Mouse (Mus musculus): ENCODE data around the gene Focad.

Focad gene

DNA sequence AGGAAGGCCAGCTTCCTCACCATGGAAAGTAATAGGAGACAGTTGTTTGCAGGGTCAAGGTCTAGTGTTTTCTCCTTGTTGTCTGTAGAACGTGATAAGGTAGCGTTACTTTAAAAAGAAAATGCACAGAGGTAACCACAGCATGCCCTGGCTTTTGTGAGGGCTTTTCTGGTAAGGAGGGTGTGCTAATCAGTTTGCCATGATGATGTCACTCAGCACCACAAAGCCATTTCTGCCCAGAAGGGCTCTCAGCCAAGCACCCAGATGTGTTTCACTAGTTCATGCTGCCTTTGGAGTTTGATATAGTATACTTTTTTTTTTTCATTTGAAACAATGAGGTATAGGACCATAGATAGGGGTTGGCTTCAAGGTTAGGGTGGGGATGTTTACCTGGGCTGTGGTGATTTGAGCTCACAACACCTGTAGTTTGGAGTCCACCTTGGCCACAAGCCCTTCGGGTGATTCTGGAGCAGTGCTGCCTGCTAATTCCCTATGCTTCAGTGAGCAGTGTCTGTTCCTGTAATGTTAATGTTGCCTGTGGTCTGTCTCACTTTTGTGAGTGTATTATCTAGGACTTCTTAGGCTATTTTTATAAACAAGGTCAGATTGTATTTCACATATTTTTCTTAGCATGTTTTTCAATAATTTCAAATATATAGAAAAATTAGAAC is 61.2 kb downstream of the Focad start:
- no peak for DNase-seq (ENCODE audit: low read depth, low spot score)

DNA sequence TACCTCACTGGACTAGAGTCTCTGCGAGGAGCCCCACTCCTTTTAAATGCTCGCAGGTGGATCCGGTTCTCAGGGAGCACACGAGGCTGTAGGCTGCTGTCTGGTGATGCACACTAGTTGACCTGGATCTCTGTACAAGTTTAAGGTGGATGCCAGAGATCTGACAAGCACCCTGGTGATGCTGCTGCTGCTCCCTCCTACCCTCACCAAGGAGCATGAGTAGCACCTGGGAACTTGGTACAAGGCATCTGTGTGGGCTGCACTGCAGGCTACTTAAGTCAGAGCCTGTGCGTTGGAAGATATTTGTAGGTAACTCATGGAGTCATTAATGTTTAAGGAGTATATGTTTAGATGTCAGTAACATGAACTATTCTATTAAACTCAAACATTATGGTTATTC is 62.5 kb downstream of the Focad start:
- no peak for DNase-seq (ENCODE audit: low read depth, low spot score)

DNA sequence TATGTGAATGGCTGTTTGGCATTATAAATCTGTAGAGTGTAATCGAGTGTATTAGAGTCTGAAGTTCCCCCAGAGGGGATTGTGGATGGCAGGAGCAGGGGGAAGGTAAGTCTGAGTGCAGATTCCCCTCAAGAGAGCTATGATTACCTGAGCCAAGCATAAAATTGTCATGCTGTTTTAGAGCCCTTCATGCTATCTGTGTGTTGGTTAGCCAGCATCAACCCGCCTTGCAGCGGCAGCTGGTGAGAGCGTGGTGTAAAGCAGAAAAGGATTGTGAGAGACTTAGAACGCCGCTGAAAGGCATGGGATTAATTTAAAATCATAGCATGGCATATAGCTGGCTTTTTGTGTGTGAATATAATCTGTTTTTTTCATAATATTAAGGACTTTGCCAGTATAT is 63.2 kb downstream of the Focad start:
- no peak for DNase-seq (ENCODE audit: low read depth, low spot score)

DNA sequence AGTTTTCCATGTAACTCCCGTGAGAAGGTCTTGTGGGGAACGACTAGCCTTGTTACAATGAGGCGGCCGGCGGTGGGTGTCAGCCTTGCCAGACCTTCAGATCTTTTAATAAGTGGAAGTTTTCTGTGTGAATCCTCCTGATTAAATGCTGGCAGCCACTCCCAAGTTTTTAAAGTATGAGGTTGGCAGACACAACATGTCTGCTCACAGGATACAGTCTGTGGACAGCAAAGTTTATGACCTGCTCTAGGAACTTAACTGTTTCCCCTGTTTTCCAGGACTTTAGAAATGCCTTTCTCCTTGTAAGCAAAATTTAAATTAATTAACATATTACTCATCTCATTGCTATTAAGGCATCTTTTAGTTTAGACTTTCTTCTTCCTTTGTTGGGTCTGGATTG is 64.8 kb downstream of the Focad start:
- no peak for DNase-seq (ENCODE audit: low read depth, low spot score)

DNA sequence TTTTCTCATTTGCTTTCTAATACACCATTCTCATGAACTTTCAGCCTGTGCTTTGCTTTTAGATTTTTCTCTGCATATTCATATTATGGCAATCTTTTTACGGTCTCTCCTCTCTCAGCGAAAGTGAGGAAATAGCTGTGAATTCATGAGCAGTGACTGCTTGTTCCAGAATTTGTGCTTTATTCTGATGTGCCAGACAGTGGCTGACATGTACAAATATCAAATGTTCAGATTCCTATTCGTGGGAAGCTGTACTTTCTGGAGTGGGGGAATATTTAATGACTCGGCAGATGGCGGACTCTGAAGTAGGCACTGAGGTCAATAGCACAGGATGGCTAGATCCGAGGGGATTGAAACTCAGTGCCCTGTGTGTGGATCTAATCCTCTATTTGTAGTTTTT is 65.3 kb downstream of the Focad start:
- DNase-seq (ENCODE audit: low read depth, low spot score): no peak

DNA sequence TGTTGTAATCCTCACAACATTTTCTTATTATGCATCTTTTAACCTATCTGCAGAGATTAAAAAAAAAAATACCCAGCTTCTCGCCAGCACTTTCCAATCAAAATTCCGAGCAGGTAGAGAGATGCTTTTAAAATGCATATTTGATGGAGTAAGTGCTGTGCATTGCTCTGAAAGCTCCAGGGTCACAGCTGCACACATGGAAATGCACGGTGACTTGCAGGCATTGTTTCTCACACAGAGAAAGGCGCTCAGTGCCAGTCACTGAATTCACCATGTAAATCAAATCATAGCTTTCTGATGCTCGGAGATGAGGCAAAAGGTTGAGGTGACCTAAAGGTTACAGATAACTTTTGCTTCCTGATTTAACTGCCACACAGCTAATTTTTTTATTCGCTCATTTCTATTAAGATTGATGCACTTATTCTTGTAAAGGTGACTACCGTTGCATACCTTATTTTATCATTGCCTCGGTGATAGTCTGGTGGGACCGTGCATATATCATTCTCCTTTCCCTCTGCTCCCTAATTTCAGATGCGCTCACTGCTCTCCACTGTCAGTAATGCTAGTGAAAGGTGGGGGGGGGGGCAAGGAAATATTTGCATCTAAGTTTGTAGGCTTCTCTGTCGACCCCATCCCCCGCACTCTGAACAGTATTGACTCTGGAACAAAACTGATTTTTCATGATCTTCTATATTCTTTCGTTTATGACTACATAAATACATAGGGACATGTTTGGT is 69.2 kb downstream of the Focad start:
- DNase-seq (ENCODE audit: low read depth, low spot score): no peak

DNA sequence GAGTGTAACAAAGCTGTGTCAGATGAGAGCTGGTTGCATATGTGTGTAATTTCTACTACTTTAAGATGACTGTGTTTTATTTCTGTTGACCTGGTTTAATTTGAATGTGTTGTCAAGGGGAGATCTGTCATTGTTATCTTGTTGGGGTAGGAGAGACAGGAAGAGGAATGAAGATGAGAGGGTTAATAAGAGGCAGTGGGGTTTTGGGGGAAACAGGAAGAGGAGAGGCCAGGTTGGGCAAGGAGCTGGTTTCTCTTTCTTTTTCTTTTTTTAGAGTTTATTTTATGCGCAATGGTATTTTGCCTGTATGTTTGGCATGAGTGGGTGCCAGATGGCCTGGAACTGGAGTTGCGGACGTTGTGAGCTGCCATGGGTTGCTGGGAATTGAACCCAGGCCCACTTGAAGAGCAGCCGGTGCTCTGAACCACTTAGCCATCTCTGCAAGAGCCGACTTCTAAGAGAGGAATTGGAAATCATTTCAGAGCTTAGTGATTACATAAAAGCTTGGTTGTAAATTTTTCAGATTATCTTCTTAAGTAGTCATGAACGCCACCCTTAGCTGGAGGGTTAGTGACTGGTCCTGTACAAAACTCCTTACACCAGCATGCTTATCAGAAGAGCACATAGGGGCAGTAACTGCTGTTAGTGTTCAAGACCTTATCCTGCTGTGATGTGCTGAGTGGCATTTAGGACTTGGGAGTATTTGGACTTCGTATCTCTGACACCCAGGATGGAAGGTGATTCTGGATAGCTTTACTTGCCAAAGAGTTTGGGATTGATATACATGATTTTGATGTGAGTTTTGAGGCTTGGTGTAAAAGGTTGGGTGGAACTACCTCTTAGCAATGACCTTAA is 72.8 kb downstream of the Focad start:
- no peak for DNase-seq (ENCODE audit: low read depth, low spot score)

DNA sequence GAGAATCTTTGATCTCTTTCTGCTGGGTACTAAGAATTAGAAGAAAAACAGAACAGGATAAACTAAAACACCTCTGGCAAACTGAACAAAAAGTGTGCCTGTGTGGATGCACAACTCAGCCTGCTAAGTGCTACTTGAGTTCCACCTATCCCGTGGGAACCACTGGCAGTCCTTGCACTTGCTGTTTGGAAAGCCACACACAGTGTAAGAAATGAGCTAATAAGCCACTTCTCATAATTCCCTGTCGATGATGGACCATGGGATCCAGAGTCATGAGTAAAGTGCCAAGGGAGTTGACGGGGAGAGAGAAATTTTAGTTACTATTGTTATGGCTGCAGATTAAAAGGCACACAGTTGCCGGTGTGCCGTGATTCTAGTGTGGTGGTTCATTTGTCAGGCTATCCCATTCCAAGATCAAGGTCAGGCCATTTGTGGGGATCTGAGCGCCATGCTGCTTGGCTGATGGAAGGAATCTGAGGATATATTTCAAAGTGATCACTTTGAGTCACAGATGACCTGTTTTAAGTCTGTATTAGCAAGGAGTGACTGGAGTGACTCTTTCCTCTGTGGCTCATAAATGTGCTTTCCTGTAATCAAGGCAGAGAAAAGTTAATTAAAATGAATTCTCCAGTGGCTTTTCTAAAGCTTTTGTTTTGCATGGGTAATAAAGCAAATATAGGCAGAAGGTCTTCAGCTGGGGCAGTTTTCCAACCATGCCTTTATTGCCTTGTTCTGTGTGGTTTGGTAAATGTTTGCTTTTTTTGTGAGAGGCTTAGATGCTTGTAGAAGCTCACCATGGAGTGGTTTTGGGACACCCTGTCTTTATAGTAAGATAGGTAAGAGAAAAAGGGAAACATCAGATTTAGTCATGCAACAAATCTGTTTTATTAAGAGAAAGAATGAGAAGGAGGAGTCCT is 80.9 kb downstream of the Focad start:
- DNase-seq (ENCODE audit: low read depth, low spot score): no peak

DNA sequence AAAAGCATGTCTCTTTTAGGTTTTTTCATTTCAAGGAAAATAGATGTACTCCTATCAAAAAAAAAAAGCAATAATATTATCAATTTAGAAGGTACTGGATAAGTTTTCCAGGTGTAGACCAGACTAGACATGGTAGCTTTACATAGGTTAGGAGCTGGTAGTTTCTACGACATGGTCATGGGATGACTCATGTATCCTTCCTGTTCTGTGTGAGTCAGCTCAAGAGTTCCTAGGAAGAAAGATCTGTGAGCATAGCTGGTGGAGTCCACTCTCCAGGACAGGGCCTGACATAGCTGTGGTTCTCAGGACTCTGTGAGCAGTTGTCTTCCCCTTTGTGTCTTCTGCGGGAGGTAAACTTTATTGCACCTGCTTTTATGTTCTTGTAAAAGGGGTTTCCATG is 84.9 kb downstream of the Focad start:
- DNase-seq (ENCODE audit: low read depth, low spot score): no peak

DNA sequence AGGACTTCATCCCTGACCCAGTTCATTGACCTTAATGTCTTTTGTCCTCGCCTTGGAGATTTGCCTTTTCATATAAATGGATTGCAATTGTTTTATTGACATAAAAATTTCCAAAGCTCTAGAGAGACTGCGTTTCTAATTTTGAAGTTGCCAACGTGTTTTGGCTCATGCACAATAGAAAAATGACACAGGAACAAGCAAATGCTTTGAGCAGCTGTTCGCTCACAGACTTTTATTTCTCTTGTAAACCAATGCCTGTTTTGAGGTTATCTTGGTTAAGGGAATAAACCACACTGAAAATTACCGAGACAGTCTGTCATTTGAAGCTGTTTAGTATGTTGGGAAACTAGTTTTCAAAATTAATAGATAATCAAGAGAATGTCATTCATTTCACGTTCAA is 89.9 kb downstream of the Focad start:
- no peak for DNase-seq (ENCODE audit: low read depth, low spot score)

DNA sequence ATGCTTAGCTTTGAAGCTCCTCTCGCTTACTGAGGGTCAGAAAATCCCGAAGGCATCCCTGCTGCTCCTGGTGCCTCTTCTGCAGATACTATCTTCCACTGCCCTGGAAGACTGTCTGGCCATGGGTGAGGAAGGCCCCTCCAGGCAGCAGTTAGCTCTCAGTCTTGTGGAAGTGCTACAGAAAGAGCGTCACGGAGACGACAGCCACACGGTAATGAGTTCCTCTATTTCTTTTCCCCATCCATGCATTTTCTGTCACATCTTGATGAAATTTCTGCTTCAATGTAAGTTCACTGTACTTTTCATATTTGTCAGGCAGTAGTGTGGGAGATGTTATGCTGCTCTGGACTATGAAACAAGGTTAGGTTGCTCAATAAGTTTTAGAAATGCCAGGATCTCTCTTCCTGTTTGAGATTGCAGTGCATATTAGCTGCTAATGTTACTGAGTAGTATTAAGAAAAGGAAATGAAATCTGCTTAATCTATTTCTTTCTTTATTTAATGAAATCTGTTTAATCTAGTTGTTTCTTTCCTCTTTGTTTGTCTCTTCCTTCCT is 91.5 kb downstream of the Focad start:
- no peak for DNase-seq (ENCODE audit: low read depth, low spot score)

DNA sequence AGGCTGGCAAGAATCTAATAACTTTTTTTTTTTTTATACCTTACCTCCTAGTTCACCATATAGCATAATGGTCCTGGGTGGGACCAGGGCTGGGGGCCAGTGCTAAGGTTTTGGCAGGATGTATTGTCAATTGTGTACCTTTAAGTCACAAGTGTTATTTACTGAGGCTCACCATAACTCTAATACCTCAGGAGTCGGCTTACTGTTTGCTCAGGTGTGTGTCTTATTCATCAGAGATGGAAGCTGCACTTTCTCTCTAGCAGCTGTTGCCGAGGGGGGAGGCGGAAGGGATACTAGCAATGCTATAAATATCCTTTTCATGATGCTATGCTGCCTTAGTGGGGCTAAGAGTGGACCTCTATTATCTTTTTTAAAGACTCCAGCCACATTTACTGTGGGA is 93.2 kb downstream of the Focad start:
- DNase-seq (ENCODE audit: low read depth, low spot score): no peak

DNA sequence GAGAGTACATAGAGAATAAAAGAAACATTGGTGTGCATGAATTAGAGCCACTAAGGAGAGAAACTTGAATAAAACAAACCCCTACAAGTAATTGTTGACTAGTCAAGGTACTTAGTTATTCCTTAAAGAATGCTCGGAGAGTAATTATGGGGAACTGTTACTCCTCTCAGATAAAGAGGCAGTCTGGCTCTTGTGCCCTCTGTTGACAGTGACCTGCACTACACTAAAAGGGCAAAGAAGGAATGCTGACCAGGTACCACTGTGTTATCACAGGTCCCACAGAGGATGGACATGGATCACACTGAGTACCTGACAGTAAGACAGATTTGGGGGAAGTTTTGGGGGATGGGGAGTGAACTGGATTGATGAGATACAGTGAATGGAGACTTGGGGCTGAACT is 95.1 kb downstream of the Focad start:
- no peak for DNase-seq (ENCODE audit: low read depth, low spot score)

DNA sequence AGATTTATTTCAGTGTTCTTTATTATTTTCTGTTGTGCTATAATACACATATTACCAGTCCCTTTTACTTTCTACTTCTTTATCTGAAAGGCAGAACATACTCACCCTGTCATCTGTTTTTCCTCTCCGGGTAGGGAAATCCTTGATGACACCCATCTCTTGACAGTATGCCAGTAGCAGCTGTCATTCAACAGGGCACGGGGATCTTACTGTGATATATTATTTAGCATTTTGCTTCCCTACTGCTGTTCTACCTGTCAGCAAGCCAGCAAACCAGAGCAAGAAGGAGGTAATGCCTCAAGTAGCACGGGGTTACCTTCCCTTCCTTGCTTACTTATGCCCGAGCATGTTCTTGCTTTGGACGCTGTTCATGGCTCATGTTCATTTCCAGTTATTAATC is 99.8 kb downstream of the Focad start:
- DNase-seq (ENCODE audit: low read depth, low spot score): no peak

DNA sequence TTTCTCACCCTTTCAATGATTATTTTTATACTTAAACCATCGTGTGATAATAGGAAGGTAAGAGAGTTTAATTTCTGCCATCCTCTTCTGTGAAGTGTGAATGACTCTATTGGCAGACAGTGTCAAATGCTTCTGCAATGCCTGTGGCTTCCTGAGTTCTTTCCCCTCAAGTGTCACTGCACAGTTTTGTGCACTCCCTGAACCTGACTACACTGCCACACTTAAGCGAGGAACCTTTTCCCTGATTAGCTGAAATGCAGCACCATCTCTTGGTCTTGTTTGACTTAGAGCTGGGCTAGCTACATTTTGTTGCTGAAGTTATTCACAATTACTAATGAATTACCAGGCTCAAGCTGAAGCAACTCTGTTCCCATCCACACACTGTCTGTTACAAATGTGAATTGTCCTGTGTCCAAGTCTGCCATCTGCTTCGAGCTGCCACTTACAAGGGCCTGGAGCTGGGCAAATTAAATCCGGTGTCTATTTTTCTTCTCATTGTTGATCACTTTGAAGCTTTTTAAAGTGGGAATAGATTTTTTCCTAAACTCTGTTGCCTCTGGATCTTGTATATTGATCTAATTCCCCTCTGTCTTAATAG is 101.6 kb downstream of the Focad start:
- DNase-seq (ENCODE audit: low read depth, low spot score): peak; percentile 67

DNA sequence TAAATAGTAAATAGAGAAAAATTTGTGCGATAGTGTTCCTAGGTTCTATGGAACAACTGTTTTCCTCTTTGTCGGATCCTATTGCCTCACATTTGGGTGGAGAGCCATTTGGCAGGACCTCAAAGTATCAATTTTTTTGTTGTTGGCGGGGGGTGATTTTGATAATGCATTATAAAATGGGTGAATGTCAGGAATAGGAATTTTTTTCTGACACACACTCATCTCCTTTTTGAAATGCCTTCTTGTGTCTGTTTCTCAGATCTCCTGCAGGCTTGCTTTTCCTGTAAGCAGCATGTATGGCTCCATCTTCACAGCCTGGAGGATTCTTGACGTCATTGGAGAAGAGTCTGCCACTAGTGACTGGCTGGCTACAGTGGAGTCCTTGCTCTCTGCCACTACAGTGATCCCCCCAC is 102.1 kb downstream of the Focad start:
- DNase-seq (ENCODE audit: low read depth, low spot score): no peak

DNA sequence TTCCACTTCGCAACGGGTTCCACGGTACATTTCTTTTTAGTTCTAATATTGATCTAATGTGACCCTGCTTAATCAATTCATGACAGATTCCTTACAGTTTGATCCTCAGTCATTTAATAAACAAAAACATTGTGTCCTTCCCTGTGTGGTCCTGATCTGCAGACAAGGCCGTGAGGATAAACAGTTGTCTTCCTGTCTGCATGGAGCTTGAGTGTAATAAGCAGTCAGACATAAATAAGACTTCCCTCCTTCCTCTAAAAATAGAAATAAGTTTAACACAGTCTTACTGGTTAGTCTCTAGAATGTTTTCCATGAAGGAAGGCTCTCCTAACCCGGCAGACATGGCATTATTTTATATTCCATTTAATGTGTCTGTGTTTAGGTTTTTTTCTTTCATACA is 102.8 kb downstream of the Focad start:
- no peak for DNase-seq (ENCODE audit: low read depth, low spot score)

DNA sequence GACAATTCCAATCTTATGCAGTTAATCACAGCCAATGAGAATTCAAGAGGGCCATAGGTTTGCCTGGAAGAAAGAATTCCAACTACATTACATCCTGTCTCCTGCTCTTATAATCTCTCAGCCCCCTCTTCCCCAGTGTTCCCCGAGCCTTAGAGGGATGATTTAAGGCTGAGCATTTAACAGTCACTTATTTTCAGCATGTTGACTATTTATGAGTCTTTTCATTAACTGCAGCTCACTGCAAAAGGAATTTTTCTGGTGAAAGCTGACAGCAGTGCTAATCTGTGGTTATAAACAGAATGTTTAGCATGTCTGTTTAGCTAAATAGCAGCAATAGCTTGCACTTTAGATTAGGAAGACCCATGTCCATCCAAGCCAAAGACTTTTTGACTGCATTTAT is 104.8 kb downstream of the Focad start:
- no peak for DNase-seq (ENCODE audit: low read depth, low spot score)

DNA sequence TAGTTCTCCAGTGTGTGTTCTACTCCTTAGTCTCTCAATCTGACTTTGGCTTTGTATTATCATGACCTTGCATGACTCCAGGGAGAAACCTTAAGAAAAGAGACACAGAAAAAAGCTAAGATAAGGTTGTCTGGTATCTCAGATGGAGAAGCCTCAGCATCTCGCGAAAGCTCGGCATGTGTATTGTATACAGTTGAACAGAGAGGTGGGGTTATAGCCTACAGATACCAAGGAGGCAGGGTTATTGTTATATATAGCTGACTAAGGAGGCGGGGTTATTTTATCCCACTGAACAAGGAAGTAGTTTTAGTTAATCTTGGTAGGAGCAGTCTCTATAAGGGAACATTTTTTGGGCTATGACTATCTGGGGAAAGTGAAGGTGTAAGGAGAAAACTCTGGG is 106.6 kb downstream of the Focad start:
- no peak for DNase-seq (ENCODE audit: low read depth, low spot score)

DNA sequence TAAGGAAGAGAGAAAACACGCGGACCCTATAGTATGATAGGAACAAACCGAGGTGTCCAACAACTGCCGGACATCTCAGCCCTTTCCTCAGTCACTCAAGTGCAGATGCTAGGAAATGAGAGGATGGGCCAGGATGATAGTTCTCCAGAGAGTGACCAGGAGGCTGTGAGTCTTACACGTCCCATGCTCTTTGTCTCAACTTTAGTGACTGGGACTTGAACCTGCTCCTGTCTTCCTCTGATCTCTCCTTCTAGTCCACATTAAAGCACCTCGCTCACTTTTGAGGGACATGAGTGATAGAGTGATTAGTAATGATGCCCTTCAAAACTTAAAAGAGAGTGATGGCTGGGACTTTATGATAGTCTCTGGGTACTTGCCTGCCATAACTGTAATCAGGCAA is 114.2 kb downstream of the Focad start:
- no peak for DNase-seq (ENCODE audit: low read depth, low spot score)

DNA sequence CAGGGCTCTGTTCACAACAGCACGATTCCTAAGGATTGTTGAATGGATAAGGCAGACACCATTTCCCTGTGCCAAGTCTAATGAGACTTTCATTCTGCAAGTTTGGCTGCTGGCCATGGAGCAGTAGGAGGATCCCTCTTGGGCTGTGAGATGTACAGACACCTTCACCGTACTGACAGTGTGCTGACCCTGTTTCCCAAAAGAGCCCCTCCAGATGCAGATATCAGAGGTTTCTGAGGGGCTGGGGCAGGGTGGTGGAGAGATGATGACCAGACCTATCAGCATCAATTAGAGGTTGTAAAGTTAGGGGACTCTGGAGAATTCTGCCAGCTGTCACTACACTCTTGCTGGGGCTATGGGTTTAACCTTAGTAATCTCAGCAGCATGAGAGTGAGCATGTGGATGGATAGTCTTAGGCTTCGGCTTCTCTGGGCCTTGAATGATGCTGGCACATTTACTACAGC is 115.0 kb downstream of the Focad start:
- DNase-seq (ENCODE audit: low read depth, low spot score): no peak
